Mouse (Mus musculus): Measurements from ENCODE around the gene Bri3bp. TPM values are rescaled to one million over a fixed set of nuclear protein-coding genes. Genes with fewer than 3 reads are reported as not detected.

Bri3bp gene
- polyA plus RNA-seq, 1 experiment from 2014 or later, result 37.8 TPM

DNA sequence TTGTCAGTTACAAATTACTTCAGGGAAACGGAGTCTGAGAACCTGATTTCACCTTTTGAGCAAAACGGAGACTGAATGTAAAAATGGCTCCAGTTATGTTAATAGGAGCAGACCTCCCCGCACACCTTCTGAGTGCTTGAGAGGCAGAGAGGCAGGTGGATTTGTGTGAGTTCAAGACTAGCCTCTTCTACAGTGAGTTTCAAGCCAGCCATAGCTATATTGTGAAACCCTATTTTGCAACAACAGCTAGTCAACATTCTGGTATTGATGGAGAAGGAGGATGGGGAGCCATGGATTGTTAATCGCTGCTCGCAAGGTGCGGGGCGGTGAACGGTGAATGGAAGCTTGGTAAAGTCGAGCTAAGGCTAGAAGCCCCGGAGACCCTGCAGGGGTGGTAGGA is 38.9 kb upstream of the Bri3bp start:
- 51% methylated on average over 10 of the region's 10 CpGs for WGBS
- Histone ChIP-seq H3K4me1 (ENCODE audit: control insufficient read depth, insufficient read depth, low read length) (peaks cover 7% of the 10 kb centered on the region), H3K27me3 (ENCODE audit: control insufficient read depth, insufficient read depth, low read length) (no peaks in the 10 kb centered on the region), H3K9ac (replicated peaks; ENCODE audit: low read length) (no peak overlapping the region), H3K27ac (replicated peaks; ENCODE audit: low read depth, low read length) (no peak overlapping the region), H3K9me3 (ENCODE audit: control insufficient read depth, low read length) (no peaks in the 10 kb centered on the region), H3K36me3 (ENCODE audit: control insufficient read depth, insufficient read depth, low read length) (no peaks in the 10 kb centered on the region), H3K4me3 (replicated peaks; ENCODE audit: low read depth, low read length) (no peak overlapping the region), H3K4me2 (ENCODE audit: low read length) (no peak overlapping the region)
- DNase-seq (no peak), ATAC-seq (ENCODE audit: low FRiP score, low TSS enrichment) (no peak)

DNA sequence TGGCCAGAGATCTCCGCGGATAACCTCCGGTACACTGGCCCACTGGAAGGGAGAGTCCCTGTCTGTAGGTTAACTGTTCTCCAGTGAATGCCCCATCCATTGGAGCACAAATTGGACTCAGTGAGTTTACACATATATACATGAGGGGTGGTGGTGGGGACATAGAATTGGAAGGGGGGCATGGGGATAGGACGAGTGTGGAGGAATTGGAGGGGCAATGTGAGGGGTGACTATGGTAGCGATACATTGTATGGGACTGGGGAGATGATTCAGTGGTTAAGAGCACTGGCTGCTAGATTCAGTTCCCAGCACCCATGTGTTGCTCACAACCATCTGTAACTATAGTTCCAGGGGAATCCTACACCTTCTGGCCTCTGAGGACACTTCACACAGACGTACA is 38.4 kb upstream of the Bri3bp start:
- H3K27ac ChIP-seq (replicated peaks; ENCODE audit: low read depth, low read length), result no peak overlapping the region
- no peaks in the 10 kb centered on the region for H3K36me3 ChIP-seq (ENCODE audit: control insufficient read depth, insufficient read depth, low read length)
- no peaks in the 10 kb centered on the region for H3K27me3 ChIP-seq (ENCODE audit: control insufficient read depth, insufficient read depth, low read length)
- H3K4me1 ChIP-seq (ENCODE audit: control insufficient read depth, insufficient read depth, low read length), result peaks cover 7% of the 10 kb centered on the region
- no peak overlapping the region for H3K4me3 ChIP-seq (replicated peaks; ENCODE audit: low read depth, low read length)
- H3K9me3 ChIP-seq (ENCODE audit: control insufficient read depth, low read length), result no peaks in the 10 kb centered on the region
- 60% methylated on average over 6 of the region's 6 CpGs for WGBS
- DNase-seq, result no peak
- no peak overlapping the region for H3K4me2 ChIP-seq (ENCODE audit: low read length)
- no peak for ATAC-seq (ENCODE audit: low FRiP score, low TSS enrichment)
- no peak overlapping the region for H3K9ac ChIP-seq (replicated peaks; ENCODE audit: low read length)

DNA sequence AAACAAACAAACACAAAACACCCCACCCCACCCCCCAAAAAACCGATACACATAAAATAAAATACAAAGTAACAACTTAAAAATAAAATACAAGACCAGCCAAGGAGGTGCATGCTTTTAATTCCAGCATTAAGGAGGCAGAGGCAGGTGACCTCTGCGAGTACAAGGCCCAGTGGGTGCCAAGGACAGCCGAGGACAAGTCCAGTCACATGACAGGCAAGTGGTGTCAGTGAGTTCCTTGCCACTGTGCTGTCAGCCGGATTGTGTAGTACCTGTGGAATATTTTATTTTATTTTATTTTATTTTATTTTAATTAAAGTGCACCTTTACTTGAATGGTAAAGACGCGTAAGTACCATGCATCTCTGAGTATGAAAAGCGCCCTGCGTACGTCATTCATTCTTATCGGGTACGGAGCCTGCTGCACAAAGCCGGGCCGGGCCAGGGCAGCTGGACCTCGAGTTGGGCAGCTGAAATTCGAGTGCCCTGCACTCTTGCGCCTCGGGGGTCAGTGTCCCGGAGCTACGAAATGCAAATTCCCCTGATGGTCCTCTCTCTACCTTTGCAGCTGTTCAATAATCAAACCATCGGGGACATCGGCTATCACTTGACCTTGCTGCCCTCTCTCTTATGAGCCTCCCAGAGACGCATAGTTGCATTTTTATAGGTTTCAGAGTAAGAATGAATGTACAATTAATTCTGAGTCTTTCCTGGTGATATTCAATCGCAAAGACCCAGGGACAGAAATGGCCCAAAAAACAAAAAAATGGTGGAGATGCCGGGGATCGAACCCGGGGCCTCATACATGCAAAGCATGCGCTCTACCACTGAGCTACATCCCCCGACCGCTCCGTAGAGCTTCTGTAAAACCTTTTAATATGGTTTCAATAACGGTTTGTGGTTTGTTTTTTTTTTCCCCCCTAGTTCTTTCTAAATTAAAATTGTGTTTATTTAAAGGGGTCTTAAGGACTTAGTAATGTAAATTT is 37.6 kb upstream of the Bri3bp start:
- Histone ChIP-seq H3K27ac (replicated peaks; ENCODE audit: low read depth, low read length) (peak overlapping the region; percentile 60), H3K4me1 (ENCODE audit: control insufficient read depth, insufficient read depth, low read length) (peaks cover 7% of the 10 kb centered on the region), H3K36me3 (ENCODE audit: control insufficient read depth, insufficient read depth, low read length) (no peaks in the 10 kb centered on the region), H3K9ac (replicated peaks; ENCODE audit: low read length) (peak overlapping the region; percentile 34; the same call in 1 of the 2 replicates), H3K4me2 (ENCODE audit: low read length) (peak overlapping the region; percentile 53), H3K9me3 (ENCODE audit: control insufficient read depth, low read length) (no peaks in the 10 kb centered on the region), H3K27me3 (ENCODE audit: control insufficient read depth, insufficient read depth, low read length) (no peaks in the 10 kb centered on the region), H3K4me3 (replicated peaks; ENCODE audit: low read depth, low read length) (peak overlapping the region; percentile 32)
- ATAC-seq (ENCODE audit: low FRiP score, low TSS enrichment) (peak; percentile 42; the same call in 1 of the 2 replicates), DNase-seq (peak; percentile 89)
- 9% methylated on average over 31 of the region's 31 CpGs for WGBS

DNA sequence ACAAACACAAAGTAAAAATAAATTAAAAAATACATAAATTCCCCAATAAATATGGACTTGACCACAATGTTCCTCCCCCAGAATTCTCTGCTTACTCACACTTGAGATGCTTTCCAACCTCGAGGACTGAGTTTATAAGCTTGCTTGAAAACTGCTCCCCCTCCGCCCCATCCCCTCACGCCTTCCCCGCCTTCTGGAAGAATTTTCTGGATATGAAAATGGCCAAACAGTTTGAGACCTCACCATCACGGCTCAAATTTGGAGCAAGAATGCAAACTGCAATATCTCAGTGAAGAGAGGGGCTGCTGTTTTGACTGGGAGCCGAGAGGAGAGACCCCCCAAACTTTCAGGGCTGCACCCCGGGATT is 36.8 kb upstream of the Bri3bp start:
- peak overlapping the region; percentile 51 for H3K9ac ChIP-seq (replicated peaks; ENCODE audit: low read length)
- H3K4me1 ChIP-seq (ENCODE audit: control insufficient read depth, insufficient read depth, low read length), result peaks cover 7% of the 10 kb centered on the region
- H3K27me3 ChIP-seq (ENCODE audit: control insufficient read depth, insufficient read depth, low read length), result no peaks in the 10 kb centered on the region
- H3K4me3 ChIP-seq (replicated peaks; ENCODE audit: low read depth, low read length), result peak overlapping the region; percentile 45
- DNase-seq, result peak; percentile 65
- H3K4me2 ChIP-seq (ENCODE audit: low read length), result peak overlapping the region; percentile 53
- H3K36me3 ChIP-seq (ENCODE audit: control insufficient read depth, insufficient read depth, low read length), result no peaks in the 10 kb centered on the region
- H3K27ac ChIP-seq (replicated peaks; ENCODE audit: low read depth, low read length), result peak overlapping the region; percentile 89
- no peak for ATAC-seq (ENCODE audit: low FRiP score, low TSS enrichment)
- H3K9me3 ChIP-seq (ENCODE audit: control insufficient read depth, low read length), result no peaks in the 10 kb centered on the region
- 2% methylated on average over 7 of the region's 7 CpGs for WGBS

DNA sequence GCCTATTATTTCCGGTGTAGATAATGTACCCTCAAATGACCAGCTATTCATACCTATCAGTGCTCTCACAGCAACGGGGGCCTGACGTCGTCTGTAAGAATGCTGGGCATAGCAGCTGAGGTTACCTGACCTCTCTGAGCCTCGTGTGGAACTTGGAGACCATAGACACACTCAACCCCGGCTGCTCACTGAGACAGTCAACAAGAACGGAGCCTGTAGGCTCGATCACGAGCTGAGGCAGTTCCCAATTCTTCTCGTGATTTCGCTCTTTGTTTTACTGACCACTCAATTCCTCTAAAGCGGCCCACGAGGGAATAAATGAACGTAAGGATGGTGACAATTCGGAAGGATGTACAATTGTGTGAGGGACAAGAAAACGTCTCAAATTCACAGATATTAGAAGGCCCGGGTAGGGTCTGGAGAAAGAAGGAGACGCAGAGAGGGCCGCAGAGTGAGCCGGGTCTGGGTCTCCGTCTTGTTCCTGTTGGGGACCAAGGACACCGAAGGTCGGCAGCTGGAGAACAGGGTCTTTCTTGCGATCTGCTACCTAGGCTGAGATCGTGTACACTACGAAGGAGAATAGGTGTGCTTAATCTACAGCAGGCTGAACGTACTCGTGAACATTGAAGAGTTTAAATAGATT is 36.3 kb upstream of the Bri3bp start:
- Histone ChIP-seq H3K4me3 (replicated peaks; ENCODE audit: low read depth, low read length) (peak overlapping the region; percentile 45), H3K27me3 (ENCODE audit: control insufficient read depth, insufficient read depth, low read length) (no peaks in the 10 kb centered on the region), H3K9ac (replicated peaks; ENCODE audit: low read length) (peak overlapping the region; percentile 51), H3K4me1 (ENCODE audit: control insufficient read depth, insufficient read depth, low read length) (peaks cover 7% of the 10 kb centered on the region), H3K9me3 (ENCODE audit: control insufficient read depth, low read length) (no peaks in the 10 kb centered on the region), H3K36me3 (ENCODE audit: control insufficient read depth, insufficient read depth, low read length) (no peaks in the 10 kb centered on the region), H3K27ac (replicated peaks; ENCODE audit: low read depth, low read length) (peak overlapping the region; percentile 89), H3K4me2 (ENCODE audit: low read length) (peak overlapping the region; percentile 53)
- DNase-seq, result peak; percentile 82
- under 1% methylated on average over 28 of the region's 28 CpGs for WGBS
- 0 out of 2 replicates have a peak, but pooled peaks have one; percentile 25 for ATAC-seq (ENCODE audit: low FRiP score, low TSS enrichment)

DNA sequence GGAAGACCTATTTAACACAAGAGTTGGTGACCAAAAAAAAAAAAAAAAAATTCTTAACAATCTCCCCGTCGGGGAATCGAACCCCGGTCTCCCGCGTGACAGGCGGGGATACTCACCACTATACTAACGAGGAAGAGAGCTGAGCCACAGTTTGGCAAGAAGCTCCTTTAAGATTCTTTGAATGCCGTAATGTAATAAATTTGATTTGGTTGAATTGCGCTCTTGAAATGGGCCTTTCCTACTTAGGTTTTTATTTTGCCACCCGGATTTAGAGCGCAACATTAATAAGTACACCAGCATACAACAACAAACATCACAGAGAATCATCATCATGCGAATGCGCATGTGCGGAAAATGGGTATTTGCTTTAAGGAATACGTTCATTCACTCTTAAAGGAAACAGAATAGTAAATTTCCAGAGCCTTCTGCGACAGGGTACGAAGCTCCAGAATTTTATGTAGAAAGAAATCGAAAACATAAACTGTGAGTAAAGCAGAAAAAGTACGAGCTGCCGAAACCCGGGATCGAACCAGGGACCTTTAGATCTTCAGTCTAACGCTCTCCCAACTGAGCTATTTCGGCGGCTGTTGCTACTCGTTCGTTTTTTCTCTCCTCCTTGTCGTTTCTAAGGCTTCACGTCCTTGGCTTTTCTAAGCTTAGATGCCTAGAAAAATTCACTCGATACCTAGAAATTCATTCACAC is 35.7 kb upstream of the Bri3bp start:
- Histone ChIP-seq H3K27me3 (ENCODE audit: control insufficient read depth, insufficient read depth, low read length) (no peaks in the 10 kb centered on the region), H3K4me2 (ENCODE audit: low read length) (peak overlapping the region; percentile 53), H3K9ac (replicated peaks; ENCODE audit: low read length) (peak overlapping the region; percentile 72), H3K27ac (replicated peaks; ENCODE audit: low read depth, low read length) (peak overlapping the region; percentile 89), H3K4me3 (replicated peaks; ENCODE audit: low read depth, low read length) (peak overlapping the region; percentile 45), H3K36me3 (ENCODE audit: control insufficient read depth, insufficient read depth, low read length) (no peaks in the 10 kb centered on the region), H3K4me1 (ENCODE audit: control insufficient read depth, insufficient read depth, low read length) (peaks cover 7% of the 10 kb centered on the region), H3K9me3 (ENCODE audit: control insufficient read depth, low read length) (no peaks in the 10 kb centered on the region)
- ATAC-seq (ENCODE audit: low FRiP score, low TSS enrichment) (peak; percentile 78), DNase-seq (peak; percentile 96)
- WGBS, result under 1% methylated on average over 31 of the region's 31 CpGs

DNA sequence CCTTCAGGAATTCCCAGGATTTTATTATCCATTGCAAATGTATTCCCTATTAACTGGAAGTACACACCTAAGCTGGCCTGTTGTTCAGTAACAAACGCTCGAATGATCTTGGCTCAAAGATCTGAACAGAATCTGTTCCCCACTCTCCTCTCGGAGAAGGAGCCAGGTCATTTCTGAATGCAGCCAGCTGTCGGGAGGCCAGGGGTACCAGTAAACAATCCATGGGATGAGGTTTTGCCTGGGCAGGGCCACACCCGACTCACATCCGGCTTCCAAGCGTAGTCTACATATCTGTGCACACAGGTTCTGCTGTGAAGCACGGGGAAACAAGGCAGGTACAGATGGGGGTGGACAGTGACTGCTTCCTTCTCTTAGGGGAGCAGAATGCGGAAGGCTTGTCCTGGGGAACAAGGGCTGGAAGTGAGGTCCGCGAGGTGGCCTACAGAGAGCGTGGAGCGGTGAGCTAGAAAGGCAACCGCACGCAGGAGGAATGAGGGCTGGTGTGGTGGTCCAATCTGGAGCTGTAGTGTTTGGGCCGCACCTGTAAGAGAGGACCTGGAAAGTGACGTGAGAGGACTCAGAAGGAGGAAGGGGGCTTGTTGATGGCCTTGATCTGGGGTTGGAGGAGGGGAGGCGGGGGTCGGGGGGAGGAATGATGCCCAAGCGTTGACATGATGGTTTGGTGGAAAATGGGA is 34.9 kb upstream of the Bri3bp start:
- H3K27ac ChIP-seq (replicated peaks; ENCODE audit: low read depth, low read length), result peak overlapping the region; percentile 86
- under 1% methylated on average over 20 of the region's 20 CpGs for WGBS
- ATAC-seq (ENCODE audit: low FRiP score, low TSS enrichment) (peak; percentile 14), DNase-seq (peak; percentile 73)
- no peaks in the 10 kb centered on the region for H3K36me3 ChIP-seq (ENCODE audit: control insufficient read depth, insufficient read depth, low read length)
- H3K27me3 ChIP-seq (ENCODE audit: control insufficient read depth, insufficient read depth, low read length), result no peaks in the 10 kb centered on the region
- peaks cover 7% of the 10 kb centered on the region for H3K4me1 ChIP-seq (ENCODE audit: control insufficient read depth, insufficient read depth, low read length)
- no peaks in the 10 kb centered on the region for H3K9me3 ChIP-seq (ENCODE audit: control insufficient read depth, low read length)
- peak overlapping the region; percentile 53 for H3K4me2 ChIP-seq (ENCODE audit: low read length)
- H3K9ac ChIP-seq (replicated peaks; ENCODE audit: low read length), result peak overlapping the region; percentile 72
- H3K4me3 ChIP-seq (replicated peaks; ENCODE audit: low read depth, low read length), result peak overlapping the region; percentile 45

Measured in midbrain, embryonic 14.5 days (tissue).